Mouse (Mus musculus) C2C12 (cell line): Measurements from ENCODE around the gene Arhgef10l. TPM values are rescaled to one million over a fixed set of nuclear protein-coding genes. Genes with fewer than 3 reads are reported as not detected.

Source experiments
- H3K27me3 ChIP-seq: one replicate; pipeline ENCODE4 v1.6.1; 2011; ENCODE audit not compliant: control insufficient read depth, insufficient read depth, insufficient read length
- H3K36me3 ChIP-seq: one replicate; pipeline ENCODE4 v1.6.1; 2011; ENCODE audit not compliant: control insufficient read depth, insufficient read depth
- H3K4me3 ChIP-seq: one replicate; pipeline ENCODE4 v1.5.1; 2011; ENCODE audit warnings: mild to moderate bottlenecking, control low read depth; ENCODE audit not compliant: poor library complexity, insufficient read depth, severe bottlenecking
- H3K79me2 ChIP-seq: one replicate; pipeline ENCODE4 v1.6.1; 2011; ENCODE audit not compliant: control insufficient read depth, insufficient read depth
- H3K79me3 ChIP-seq: one replicate; pipeline ENCODE4 v1.6.1; 2011; ENCODE audit warnings: low read depth, control low read depth
- H3ac ChIP-seq: one replicate; pipeline ENCODE3; 2011; ENCODE audit warnings: low read depth; ENCODE audit not compliant: control insufficient read depth, insufficient read length
- CEBPB ChIP-seq: IDR thresholded peaks from one replicate; pipeline ENCODE4 v1.6.1; 2011; ENCODE audit warnings: low read depth, mild to moderate bottlenecking, control low read depth, moderate library complexity
- CTCF ChIP-seq: IDR thresholded peaks from one replicate; pipeline ENCODE4 v1.5.1; 2011; ENCODE audit not compliant: control insufficient read depth, insufficient read depth, insufficient read length
- FOSL1 ChIP-seq: IDR thresholded peaks from one replicate; pipeline ENCODE4 v1.8.0; 2011; ENCODE audit warnings: mild to moderate bottlenecking, low read length; ENCODE audit not compliant: poor library complexity, insufficient read depth, severe bottlenecking
- MAX ChIP-seq: IDR thresholded peaks from one replicate; pipeline ENCODE4 v1.6.1; 2011; ENCODE audit warnings: mild to moderate bottlenecking, control low read depth
- MYOD1 ChIP-seq: IDR thresholded peaks from one replicate; pipeline ENCODE4 v1.6.1; 2011; ENCODE audit warnings: low read depth; ENCODE audit not compliant: control insufficient read depth, insufficient read length
- MYOG ChIP-seq: IDR thresholded peaks from one replicate; pipeline ENCODE4 v1.6.1; 2011; ENCODE audit not compliant: control insufficient read depth, insufficient read length; ENCODE audit errors: extremely low read depth
- USF1 ChIP-seq: IDR thresholded peaks from one replicate; pipeline ENCODE4 v1.6.1; 2011; ENCODE audit warnings: low read depth, mild to moderate bottlenecking, control low read depth, moderate library complexity
- polyA plus RNA-seq: library from polyadenylated mRNA; unstranded; fragments of >200 nt; fragmentation: generic; extraction: Trizol; gene quantifications from one replicate; pipeline ENCODE4 v1.2.1, GENCODE M21; 2012; ENCODE audit warnings: missing spikeins

Arhgef10l gene
- polyA plus RNA-seq, 1 experiment, result 27.8 TPM

DNA sequence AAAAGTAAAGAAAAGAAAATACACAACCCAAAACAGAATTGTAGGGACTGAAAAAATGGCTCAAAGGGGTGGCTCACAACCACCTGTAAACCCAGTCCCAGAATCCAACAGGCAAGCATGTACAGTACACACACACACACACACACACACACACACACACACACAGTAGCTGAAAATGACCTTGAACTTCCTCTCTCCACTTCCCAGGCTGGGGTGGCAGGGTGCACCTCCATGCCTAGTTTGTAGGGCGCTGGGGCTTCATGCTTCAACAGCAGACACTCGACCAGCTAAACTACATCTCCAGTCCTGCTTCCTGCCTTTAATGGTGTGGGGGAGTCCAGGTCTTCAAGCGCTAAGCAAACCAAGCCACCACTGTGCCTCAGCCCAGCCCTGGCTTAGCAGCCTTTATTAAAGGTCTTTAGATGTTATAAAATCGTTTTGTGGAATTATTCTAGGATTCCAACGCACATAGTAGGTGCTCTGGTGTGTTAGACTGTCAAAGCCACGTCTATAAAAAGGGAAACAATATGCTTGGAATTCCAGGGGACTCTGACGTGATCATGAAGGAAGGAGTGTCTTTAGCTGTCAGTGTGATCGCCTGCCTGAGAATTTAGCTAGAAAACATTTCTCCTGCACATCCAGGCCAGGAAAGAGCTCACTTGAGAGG is 15.1 kb upstream of the Arhgef10l start:
- no peaks in the 10 kb centered on the region for H3K79me3 ChIP-seq
- no peaks in the 10 kb centered on the region for H3K36me3 ChIP-seq
- no peaks in the 10 kb centered on the region for H3K27me3 ChIP-seq
- no peak overlapping the region for H3K4me3 ChIP-seq
- H3K79me2 ChIP-seq, result no peaks in the 10 kb centered on the region
- no peak overlapping the region for H3ac ChIP-seq
- TF ChIP-seq USF1, result no peak
- no peak for TF ChIP-seq MYOD1
- TF ChIP-seq CEBPB, result no peak
- no peak for TF ChIP-seq MAX
- no peak for TF ChIP-seq MYOG
- no peak for TF ChIP-seq FOSL1
- TF ChIP-seq CTCF, result no peak

DNA sequence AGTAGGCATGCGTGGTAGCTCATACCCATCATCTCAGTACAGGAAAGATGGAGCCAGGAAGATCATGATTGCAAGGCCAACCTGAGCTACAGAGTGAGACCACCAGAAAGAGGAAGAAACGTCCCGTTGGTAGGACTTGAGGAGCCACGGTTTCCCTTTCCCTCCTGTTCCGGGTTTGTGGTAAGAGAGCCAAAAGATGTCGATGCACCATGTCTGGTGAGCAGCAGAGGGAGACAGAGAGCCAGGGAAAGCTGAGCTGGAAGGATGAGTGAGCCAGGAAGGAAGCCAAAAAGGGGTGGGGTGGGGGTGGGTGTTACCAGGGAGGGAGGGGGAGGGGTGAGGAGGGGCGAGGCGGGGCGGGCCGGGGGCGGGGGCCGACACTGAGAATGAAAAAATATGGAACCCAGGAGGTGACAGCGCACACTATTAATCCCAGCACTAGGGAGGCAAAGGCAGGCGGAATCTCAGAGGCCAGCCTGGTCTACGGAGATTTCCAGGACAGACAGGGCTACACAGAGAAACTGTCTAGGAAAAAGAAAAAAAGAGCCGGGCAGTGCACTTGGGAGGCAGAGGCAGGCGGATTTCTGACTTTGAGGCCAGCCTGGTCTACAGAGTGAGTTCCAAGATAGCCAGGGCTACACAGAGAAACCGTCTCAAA is 14.0 kb upstream of the Arhgef10l start:
- Histone ChIP-seq H3K36me3 (no peaks in the 10 kb centered on the region), H3K4me3 (no peak overlapping the region), H3ac (peak overlapping the region; percentile 57), H3K79me3 (no peaks in the 10 kb centered on the region), H3K27me3 (no peaks in the 10 kb centered on the region), H3K79me2 (no peaks in the 10 kb centered on the region)
- TF ChIP-seq MYOD1 (no peak), USF1 (no peak), CTCF (peak; percentile 53), CEBPB (no peak), FOSL1 (no peak)

DNA sequence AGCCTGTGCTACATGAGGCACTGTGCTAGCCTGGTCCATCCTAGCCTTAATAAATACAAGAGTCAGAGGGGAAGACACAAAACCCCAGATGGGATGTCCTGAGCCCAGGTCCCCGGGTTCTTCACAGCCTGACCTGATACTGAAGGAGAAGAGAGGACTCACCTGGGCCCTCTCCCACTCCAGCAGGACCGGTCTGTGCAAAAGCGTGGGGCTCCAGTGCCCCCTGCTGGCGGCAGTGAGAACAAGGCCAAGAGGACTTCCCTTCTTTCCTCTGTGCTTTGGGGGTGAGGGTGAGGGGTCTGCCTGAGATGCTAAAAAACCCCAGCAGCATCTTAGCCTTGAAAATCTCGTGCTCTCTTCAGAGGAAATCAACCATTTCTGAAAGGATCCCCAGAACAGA is 13.2 kb upstream of the Arhgef10l start:
- Histone ChIP-seq H3K79me3 (no peaks in the 10 kb centered on the region), H3K4me3 (no peak overlapping the region), H3K27me3 (no peaks in the 10 kb centered on the region), H3K36me3 (no peaks in the 10 kb centered on the region), H3ac (no peak overlapping the region), H3K79me2 (no peaks in the 10 kb centered on the region)
- TF ChIP-seq MAX, result no peak
- TF ChIP-seq CTCF, result peak; percentile 81

DNA sequence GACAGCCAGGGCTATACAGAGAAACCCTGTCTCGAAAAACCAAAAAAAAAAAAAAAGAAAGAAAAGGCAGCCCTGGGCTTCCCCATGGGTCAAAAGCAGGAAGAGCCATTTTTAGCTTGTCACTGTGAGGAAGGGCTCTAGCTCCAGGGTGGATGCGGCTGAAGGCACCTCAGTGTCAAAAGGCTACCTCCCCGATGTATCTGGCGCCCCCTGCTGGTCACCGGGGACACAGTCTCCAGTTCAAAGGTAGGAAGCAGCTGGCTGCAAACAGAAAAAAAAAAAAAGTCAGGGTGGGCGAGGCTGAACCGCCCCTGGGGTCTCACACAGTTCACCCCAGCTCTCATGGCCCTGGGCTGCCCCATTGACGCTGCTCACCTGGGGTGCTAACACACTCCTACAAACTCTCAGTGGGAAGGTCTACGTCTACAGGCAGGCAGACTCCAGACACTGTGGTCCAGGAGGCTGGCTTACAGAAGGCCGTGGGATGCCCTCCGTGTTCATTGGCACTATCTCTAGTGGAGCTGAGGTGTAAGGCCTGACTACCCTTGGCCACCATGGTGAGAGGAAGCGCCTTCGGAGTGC is 8.6 kb upstream of the Arhgef10l start:
- Histone ChIP-seq H3K27me3 (no peaks in the 10 kb centered on the region), H3K4me3 (no peak overlapping the region)
- TF ChIP-seq MYOG (no peak), USF1 (no peak), MAX (no peak), MYOD1 (no peak), FOSL1 (no peak), CTCF (peak; percentile 86)

DNA sequence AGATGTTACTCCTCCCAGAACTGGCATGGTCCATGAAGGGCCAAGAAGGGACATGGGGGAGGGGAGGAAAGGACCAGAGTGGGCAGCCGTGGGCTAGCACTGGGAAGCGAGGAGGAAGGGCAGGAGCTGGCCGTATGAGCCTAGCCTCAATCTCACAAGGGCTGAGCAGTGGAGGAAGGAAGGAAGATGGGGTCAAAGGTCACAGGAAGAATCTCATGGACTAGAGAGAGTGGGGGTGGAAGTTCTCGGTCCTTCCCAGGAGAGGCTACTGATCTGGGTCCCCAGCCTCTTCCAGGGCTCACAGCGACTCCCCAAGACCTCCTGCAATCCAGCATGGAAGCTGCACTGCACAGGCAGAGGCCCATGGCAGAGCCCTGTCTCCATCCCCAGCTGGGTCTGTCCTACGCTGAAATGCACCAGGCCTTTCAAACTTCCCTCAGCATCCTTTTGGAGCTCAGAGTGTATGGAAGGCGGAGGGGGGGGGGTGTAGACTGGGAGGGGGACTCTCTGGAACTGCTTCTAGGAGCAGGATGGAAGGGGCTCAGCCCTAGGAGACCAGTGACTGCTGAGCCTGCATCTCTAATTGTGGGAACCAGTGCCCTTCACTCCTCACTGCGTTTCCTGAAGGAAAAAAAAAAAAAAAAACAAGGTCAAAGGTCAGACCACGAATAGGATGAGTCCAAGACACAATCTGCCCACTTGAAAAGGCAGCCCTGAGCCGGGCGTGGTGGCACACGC is 7.9 kb upstream of the Arhgef10l start:
- H3K4me3 ChIP-seq, result no peak overlapping the region

More for the DNA sequence above, 8.6 kb upstream of the Arhgef10l start:
- H3ac ChIP-seq, result no peak overlapping the region
- no peaks in the 10 kb centered on the region for H3K79me3 ChIP-seq
- H3K79me2 ChIP-seq, result no peaks in the 10 kb centered on the region
- H3K36me3 ChIP-seq, result no peaks in the 10 kb centered on the region

More for the DNA sequence above, 7.9 kb upstream of the Arhgef10l start:
- H3K27me3 ChIP-seq, result no peaks in the 10 kb centered on the region
- no peaks in the 10 kb centered on the region for H3K79me2 ChIP-seq
- H3K36me3 ChIP-seq, result no peaks in the 10 kb centered on the region
- TF ChIP-seq MAX (no peak), CEBPB (no peak), CTCF (no peak), USF1 (no peak), MYOG (no peak), FOSL1 (no peak), MYOD1 (no peak)
- H3K79me3 ChIP-seq, result no peaks in the 10 kb centered on the region
- no peak overlapping the region for H3ac ChIP-seq
